Mouse (Mus musculus): ENCODE measurements around the gene Fchsd2. TPM values are rescaled to one million over a fixed set of nuclear protein-coding genes. Genes with fewer than 3 reads are reported as not detected.

Gene Fchsd2
- polyA plus RNA-seq, 1 experiment from 2014 or later = 50.5 TPM

DNA sequence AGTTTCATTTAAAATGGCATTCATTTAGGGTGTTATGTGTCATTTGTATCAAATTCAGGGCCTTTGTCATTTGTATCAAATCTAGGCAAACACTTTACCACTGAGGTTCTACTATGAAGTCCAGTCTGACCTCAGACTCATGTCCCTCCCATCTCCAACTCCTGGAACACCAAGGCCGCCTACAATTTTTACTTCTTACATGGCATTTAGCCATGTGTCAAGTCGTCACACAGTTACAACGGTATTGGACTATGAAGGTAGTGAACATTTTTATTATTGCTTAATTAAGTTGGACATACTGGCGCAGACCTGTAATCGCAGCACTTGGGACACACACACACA, 217.3 kb downstream of the Fchsd2 start:
- no peak; the same call in 1 of the 2 replicates for ATAC-seq (ENCODE audit: low FRiP score, low TSS enrichment)

DNA sequence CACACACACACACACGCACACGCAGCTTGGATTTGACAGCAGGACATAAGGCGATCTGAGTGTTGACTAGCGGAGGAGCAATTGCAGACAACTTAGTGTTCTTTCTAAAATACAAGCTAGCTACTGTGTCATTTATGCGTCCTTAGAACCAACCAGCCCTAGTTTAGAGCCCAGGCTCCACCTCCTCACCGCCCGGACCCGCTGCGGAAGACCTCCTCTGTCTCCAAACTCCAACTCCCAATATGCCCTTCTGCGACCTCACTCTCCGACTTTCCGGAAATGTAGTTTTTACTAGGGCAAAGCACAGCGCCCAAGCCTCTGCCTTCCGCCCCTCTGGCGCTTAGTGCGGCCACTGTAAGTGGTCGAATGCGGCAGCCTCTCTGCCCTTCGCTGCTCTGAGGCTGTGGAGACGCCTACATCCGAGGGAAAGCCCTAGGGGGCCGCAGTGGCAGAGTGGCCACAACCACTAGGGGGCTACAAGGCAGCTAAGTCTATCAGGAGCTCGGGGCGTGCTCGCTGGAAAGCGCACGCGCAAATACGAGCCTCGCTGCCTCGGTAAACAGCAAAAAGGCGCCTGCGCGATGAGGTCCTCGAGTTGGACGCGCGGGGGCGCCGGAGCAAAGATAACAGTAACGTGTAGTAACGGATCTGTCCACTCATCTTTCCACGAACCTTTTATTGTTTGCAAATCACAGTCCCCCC, 217.8 kb downstream of the Fchsd2 start:
- Histone ChIP-seq H3K27ac (replicated peaks; ENCODE audit: low read depth, low read length) (peak overlapping the region; percentile 86), H3K4me2 (ENCODE audit: low read length) (peak overlapping the region; percentile 61), H3K9ac (replicated peaks; ENCODE audit: low read length) (peak overlapping the region; percentile 59), H3K36me3 (ENCODE audit: control insufficient read depth, insufficient read depth, low read length) (no peaks in the 10 kb centered on the region), H3K27me3 (ENCODE audit: control insufficient read depth, insufficient read depth, low read length) (no peaks in the 10 kb centered on the region), H3K4me3 (replicated peaks; ENCODE audit: low read depth, low read length) (peak overlapping the region; percentile 58), H3K4me1 (ENCODE audit: control insufficient read depth, insufficient read depth, low read length) (no peaks in the 10 kb centered on the region), H3K9me3 (ENCODE audit: control insufficient read depth, low read length) (no peaks in the 10 kb centered on the region)
- under 1% methylated on average over 43 of the region's 43 CpGs for WGBS
- DNase-seq (peak; percentile 100), ATAC-seq (ENCODE audit: low FRiP score, low TSS enrichment) (peak; percentile 94)

More for the DNA sequence above, 217.3 kb downstream of the Fchsd2 start:
- peak overlapping the region; percentile 61 for H3K4me2 ChIP-seq (ENCODE audit: low read length)
- peak overlapping the region; percentile 86 for H3K27ac ChIP-seq (replicated peaks; ENCODE audit: low read depth, low read length)
- H3K9me3 ChIP-seq (ENCODE audit: control insufficient read depth, low read length) = no peaks in the 10 kb centered on the region
- H3K27me3 ChIP-seq (ENCODE audit: control insufficient read depth, insufficient read depth, low read length) = no peaks in the 10 kb centered on the region
- H3K36me3 ChIP-seq (ENCODE audit: control insufficient read depth, insufficient read depth, low read length) = no peaks in the 10 kb centered on the region
- 33% methylated on average over 5 of the region's 5 CpGs for WGBS
- DNase-seq = no peak
- H3K4me3 ChIP-seq (replicated peaks; ENCODE audit: low read depth, low read length) = peak overlapping the region; percentile 58
- H3K4me1 ChIP-seq (ENCODE audit: control insufficient read depth, insufficient read depth, low read length) = no peaks in the 10 kb centered on the region
- H3K9ac ChIP-seq (replicated peaks; ENCODE audit: low read length) = peak overlapping the region; percentile 59; the same call in 1 of the 2 replicates

GRCm38 (mm10) chr7:101311061-101311460, 218.4 kb downstream of the Fchsd2 start:
- H3K4me1 ChIP-seq (ENCODE audit: control insufficient read depth, insufficient read depth, low read length) = no peaks in the 10 kb centered on the region
- H3K4me2 ChIP-seq (ENCODE audit: low read length) = peak overlapping the region; percentile 61
- no peaks in the 10 kb centered on the region for H3K27me3 ChIP-seq (ENCODE audit: control insufficient read depth, insufficient read depth, low read length)
- DNase-seq (no peak), ATAC-seq (ENCODE audit: low FRiP score, low TSS enrichment) (no peak)
- no peak overlapping the region for H3K9ac ChIP-seq (replicated peaks; ENCODE audit: low read length)
- WGBS = 33% methylated on average over 2 of the region's 2 CpGs
- peak overlapping the region; percentile 86 for H3K27ac ChIP-seq (replicated peaks; ENCODE audit: low read depth, low read length)
- H3K4me3 ChIP-seq (replicated peaks; ENCODE audit: low read depth, low read length) = peak overlapping the region; percentile 58; the same call in 1 of the 2 replicates
- no peaks in the 10 kb centered on the region for H3K9me3 ChIP-seq (ENCODE audit: control insufficient read depth, low read length)
- no peaks in the 10 kb centered on the region for H3K36me3 ChIP-seq (ENCODE audit: control insufficient read depth, insufficient read depth, low read length)

DNA sequence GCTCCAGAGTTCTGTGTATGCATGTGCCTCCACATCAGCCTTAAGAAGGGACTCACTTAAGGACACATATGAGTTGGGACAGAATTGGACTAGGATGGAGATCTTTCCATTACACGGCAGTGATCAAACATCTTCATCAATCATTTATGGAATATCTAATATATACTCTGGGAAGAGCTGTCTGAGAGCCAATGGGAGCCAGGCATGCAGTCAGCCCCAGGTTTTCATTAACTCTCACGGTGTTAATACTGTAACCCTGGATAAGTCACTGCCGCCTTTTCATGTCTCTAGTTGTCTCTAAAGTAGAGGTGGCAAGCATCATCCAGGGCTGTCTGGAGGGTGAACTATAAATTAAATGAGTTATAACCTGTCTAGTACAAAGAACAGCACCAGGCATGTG, 220.4 kb downstream of the Fchsd2 start:
- ATAC-seq (ENCODE audit: low FRiP score, low TSS enrichment) (no peak), DNase-seq (no peak)
- no peaks in the 10 kb centered on the region for H3K36me3 ChIP-seq (ENCODE audit: control insufficient read depth, insufficient read depth, low read length)
- H3K9ac ChIP-seq (replicated peaks; ENCODE audit: low read length) = no peak overlapping the region
- no peaks in the 10 kb centered on the region for H3K9me3 ChIP-seq (ENCODE audit: control insufficient read depth, low read length)
- 68% methylated on average over 3 of the region's 3 CpGs for WGBS
- no peaks in the 10 kb centered on the region for H3K4me1 ChIP-seq (ENCODE audit: control insufficient read depth, insufficient read depth, low read length)
- no peak overlapping the region for H3K27ac ChIP-seq (replicated peaks; ENCODE audit: low read depth, low read length)
- H3K4me2 ChIP-seq (ENCODE audit: low read length) = no peak overlapping the region
- no peak overlapping the region for H3K4me3 ChIP-seq (replicated peaks; ENCODE audit: low read depth, low read length)
- H3K27me3 ChIP-seq (ENCODE audit: control insufficient read depth, insufficient read depth, low read length) = no peaks in the 10 kb centered on the region

- Histone ChIP-seq H3K4me2 (ENCODE audit: low read length) (no peak overlapping the region), H3K4me3 (replicated peaks; ENCODE audit: low read depth, low read length) (no peak overlapping the region), H3K36me3 (ENCODE audit: control insufficient read depth, insufficient read depth, low read length) (no peaks in the 10 kb centered on the region), H3K9ac (replicated peaks; ENCODE audit: low read length) (no peak overlapping the region), H3K27me3 (ENCODE audit: control insufficient read depth, insufficient read depth, low read length) (0 out of 2 replicates have a peak, but pooled peaks cover 3% of the 10 kb centered on the region), H3K27ac (replicated peaks; ENCODE audit: low read depth, low read length) (no peak overlapping the region), H3K4me1 (ENCODE audit: control insufficient read depth, insufficient read depth, low read length) (no peaks in the 10 kb centered on the region), H3K9me3 (ENCODE audit: control insufficient read depth, low read length) (no peaks in the 10 kb centered on the region)
- ATAC-seq (ENCODE audit: low FRiP score, low TSS enrichment) (no peak), DNase-seq (no peak)
- 63% methylated on average over 5 of the region's 5 CpGs for WGBS
Measured at GRCm38 (mm10) chr7:101314396-101314795, 221.7 kb downstream of the Fchsd2 start.

DNA sequence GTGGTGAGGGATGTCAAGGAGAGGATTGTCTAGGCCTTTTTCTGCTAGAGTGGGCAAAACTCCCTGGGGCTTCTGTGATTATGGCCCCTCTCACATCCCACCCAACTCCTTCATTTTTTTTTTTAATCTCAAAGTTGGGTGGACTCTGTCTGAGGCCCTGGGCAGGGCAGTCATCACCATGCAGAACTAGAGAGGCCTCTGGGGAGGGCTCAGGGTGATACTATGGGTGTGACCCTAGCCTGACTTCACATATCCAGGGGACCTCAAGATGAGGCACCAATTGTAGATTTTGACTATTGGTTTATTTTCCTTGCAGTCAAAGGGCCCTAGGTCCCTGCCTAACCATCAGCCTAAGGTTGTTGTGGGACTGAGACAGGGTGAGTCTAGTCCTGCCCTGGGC, 223.0 kb downstream of the Fchsd2 start:
- no peak overlapping the region for H3K9ac ChIP-seq (replicated peaks; ENCODE audit: low read length)
- no peak overlapping the region for H3K27ac ChIP-seq (replicated peaks; ENCODE audit: low read depth, low read length)
- H3K27me3 ChIP-seq (ENCODE audit: control insufficient read depth, insufficient read depth, low read length) = 0 out of 2 replicates have a peak, but pooled peaks cover 11% of the 10 kb centered on the region
- no peak overlapping the region for H3K4me3 ChIP-seq (replicated peaks; ENCODE audit: low read depth, low read length)
- no peaks in the 10 kb centered on the region for H3K36me3 ChIP-seq (ENCODE audit: control insufficient read depth, insufficient read depth, low read length)
- no peak overlapping the region for H3K4me2 ChIP-seq (ENCODE audit: low read length)
- no peaks in the 10 kb centered on the region for H3K9me3 ChIP-seq (ENCODE audit: control insufficient read depth, low read length)
- DNase-seq = no peak
- H3K4me1 ChIP-seq (ENCODE audit: control insufficient read depth, insufficient read depth, low read length) = no peaks in the 10 kb centered on the region
- ATAC-seq (ENCODE audit: low FRiP score, low TSS enrichment) = no peak

DNA sequence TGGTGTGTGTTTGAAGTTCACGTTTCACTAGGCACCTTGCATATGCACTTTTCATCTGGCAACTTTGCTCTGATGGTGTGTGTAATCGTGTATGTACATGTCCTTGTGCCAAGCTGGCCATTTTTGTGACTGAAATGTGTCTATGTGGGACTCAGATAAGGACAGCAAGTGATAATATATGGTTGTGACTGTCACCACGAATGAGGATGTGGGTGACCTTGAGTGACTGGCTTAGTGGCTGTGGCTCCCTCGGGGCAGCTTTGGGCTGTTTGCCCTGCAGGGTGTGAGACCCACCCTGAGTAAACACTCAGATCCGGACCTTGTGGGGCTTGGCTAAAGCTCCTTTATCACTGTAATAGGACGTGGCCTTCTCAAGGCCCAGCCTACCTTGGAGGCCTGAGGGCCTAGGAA, 223.9 kb downstream of the Fchsd2 start:
- 68% methylated on average over 6 of the region's 6 CpGs for WGBS
- DNase-seq = no peak
- H3K4me1 ChIP-seq (ENCODE audit: control insufficient read depth, insufficient read depth, low read length) = 0 out of 2 replicates have a peak, but pooled peaks cover 1% of the 10 kb centered on the region

GRCm38 (mm10) chr7:101317014-101317413, 224.4 kb downstream of the Fchsd2 start, which contains the start of gene Stard10:
Gene Stard10 (plus strand): TSS chr7:101317086.
- 78% methylated on average over 3 of the region's 3 CpGs for WGBS
- H3K4me2 ChIP-seq (ENCODE audit: low read length) = no peak within 1 kb of the TSS
- H3K36me3 ChIP-seq (ENCODE audit: control insufficient read depth, insufficient read depth, low read length) = no peaks in the 10 kb centered on the region
- no peak within 1 kb of the TSS for H3K27ac ChIP-seq (replicated peaks; ENCODE audit: low read depth, low read length)
- H3K9me3 ChIP-seq (ENCODE audit: control insufficient read depth, low read length) = no peaks in the 10 kb centered on the region
- H3K9ac ChIP-seq (replicated peaks; ENCODE audit: low read length) = no peak within 1 kb of the TSS
- H3K27me3 ChIP-seq (ENCODE audit: control insufficient read depth, insufficient read depth, low read length) = peaks cover 14% of the 10 kb centered on the region; the same call in 1 of the 2 replicates
- no peak for DNase-seq
- no peak within 1 kb of the TSS for H3K4me3 ChIP-seq (replicated peaks; ENCODE audit: low read depth, low read length)
- H3K4me1 ChIP-seq (ENCODE audit: control insufficient read depth, insufficient read depth, low read length) = 0 out of 2 replicates have a peak, but pooled peaks cover 5% of the 10 kb centered on the region
- ATAC-seq (ENCODE audit: low FRiP score, low TSS enrichment) = no peak

More for the DNA sequence above, 223.9 kb downstream of the Fchsd2 start:
- no peaks in the 10 kb centered on the region for H3K36me3 ChIP-seq (ENCODE audit: control insufficient read depth, insufficient read depth, low read length)
- H3K4me3 ChIP-seq (replicated peaks; ENCODE audit: low read depth, low read length) = no peak overlapping the region
- no peak overlapping the region for H3K9ac ChIP-seq (replicated peaks; ENCODE audit: low read length)
- no peak overlapping the region for H3K27ac ChIP-seq (replicated peaks; ENCODE audit: low read depth, low read length)
- 0 out of 2 replicates have a peak, but pooled peaks cover 11% of the 10 kb centered on the region for H3K27me3 ChIP-seq (ENCODE audit: control insufficient read depth, insufficient read depth, low read length)
- no peaks in the 10 kb centered on the region for H3K9me3 ChIP-seq (ENCODE audit: control insufficient read depth, low read length)
- no peak overlapping the region for H3K4me2 ChIP-seq (ENCODE audit: low read length)
- ATAC-seq (ENCODE audit: low FRiP score, low TSS enrichment) = no peak

DNA sequence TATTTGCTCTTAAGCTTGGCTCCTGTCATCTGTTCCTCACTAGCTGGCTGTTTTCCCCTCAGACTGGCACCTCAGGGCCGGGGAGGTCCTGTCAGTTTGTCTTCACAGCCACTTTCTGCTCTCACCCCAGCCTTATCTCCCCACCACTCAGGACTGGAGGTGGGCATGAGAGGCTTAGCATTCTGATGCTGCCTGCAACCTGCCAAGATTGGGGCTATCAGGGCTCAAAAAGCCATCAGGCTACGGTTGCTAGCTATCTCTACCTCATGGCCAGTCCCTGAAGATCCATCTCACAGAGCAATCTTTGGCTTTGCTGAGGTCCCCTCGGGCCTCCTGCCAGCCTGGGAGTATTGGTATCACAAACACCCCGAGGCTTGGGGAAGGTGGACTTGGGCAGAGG, 226.2 kb downstream of the Fchsd2 start:
- DNase-seq (no peak), ATAC-seq (ENCODE audit: low FRiP score, low TSS enrichment) (no peak)
- 0 out of 2 replicates have a peak, but pooled peaks cover 6% of the 10 kb centered on the region for H3K4me1 ChIP-seq (ENCODE audit: control insufficient read depth, insufficient read depth, low read length)
- no peak overlapping the region for H3K9ac ChIP-seq (replicated peaks; ENCODE audit: low read length)
- no peak overlapping the region for H3K27ac ChIP-seq (replicated peaks; ENCODE audit: low read depth, low read length)
- peaks cover 19% of the 10 kb centered on the region; the same call in 1 of the 2 replicates for H3K27me3 ChIP-seq (ENCODE audit: control insufficient read depth, insufficient read depth, low read length)
- WGBS = 74% methylated on average over 4 of the region's 4 CpGs
- no peaks in the 10 kb centered on the region for H3K9me3 ChIP-seq (ENCODE audit: control insufficient read depth, low read length)
- H3K4me2 ChIP-seq (ENCODE audit: low read length) = no peak overlapping the region
- no peak overlapping the region for H3K4me3 ChIP-seq (replicated peaks; ENCODE audit: low read depth, low read length)
- H3K36me3 ChIP-seq (ENCODE audit: control insufficient read depth, insufficient read depth, low read length) = no peaks in the 10 kb centered on the region
